Mouse (Mus musculus) heart, postnatal 0 days (tissue): ENCODE measurements around the gene Traf6.

Experiments
- CTCF ChIP-seq: IDR thresholded peaks from 2 replicates; pipeline ENCODE4 v1.5.1; 2016; ENCODE audit warnings: antibody characterized with exemption, control low read depth, low read depth
- EP300 ChIP-seq: IDR thresholded peaks from 2 replicates; pipeline ENCODE4 v1.6.1; 2016; ENCODE audit warnings: antibody characterized with exemption, low read depth

DNA sequence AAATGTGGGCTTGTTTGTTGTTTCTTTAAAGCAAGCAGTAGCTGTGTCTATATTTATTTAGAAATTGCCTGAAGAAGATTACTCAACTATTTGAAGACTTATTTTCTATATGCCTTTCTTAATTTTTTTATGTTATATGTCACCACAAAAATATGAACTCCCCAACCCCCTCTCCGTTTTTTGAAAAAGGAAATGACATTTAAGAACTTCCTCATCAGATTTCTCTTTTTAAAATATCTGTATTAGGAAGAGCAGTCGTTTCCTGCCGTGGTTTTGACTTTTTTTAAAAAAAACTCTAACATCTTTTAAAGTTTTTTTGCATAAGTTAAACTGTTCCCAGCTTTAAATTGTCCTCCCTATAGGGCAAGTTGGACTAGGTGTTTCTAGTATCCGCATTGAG is 21.1 kb downstream of the Traf6 start:
- TF ChIP-seq CTCF (no peak), EP300 (no peak)
